Mouse (Mus musculus) T-helper 1 cell (primary cell): ENCODE measurements at regions not wholly inside any gene's neighbourhood (a gene's known extent, or its start where the extent isn't known, plus 50 kb on each side); places are given as distances from the start of the nearest gene placed in this dataset.

Source experiments
- in situ Hi-C: fragments of 300-600 bp; cut with MboI, MseI; formaldehyde crosslinking; loops from one replicate; pipeline ENCODE4 v1.15.1; 2025; ENCODE audit warnings: high pct_unique_total_duplicates

DNA sequence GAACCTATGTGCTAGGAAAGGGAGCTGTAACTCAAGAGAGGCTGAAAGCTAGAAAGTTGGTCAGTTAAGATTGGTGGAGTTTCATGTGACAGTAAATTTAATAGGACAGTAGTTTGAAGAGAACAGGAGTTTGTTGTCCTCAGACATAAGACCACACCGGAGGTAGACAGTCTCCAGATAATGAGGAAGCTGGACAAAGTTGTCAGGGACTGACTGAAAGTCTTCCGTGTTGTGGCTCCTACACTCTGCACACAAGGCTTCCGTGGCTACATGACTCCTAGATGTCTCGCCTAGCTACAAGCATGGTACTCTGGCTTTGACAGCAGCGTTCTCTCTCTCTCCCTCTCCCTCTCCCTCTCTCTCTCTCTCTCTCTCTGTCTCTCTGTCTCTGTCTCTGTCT is 171.9 kb upstream of the Rreb1 start:
- in situ Hi-C loops, result no loop called here

GRCm38 (mm10) chr13:37609085-37609484 is 169.1 kb upstream of the Rreb1 start:
- in situ Hi-C loops, result no loop called here

DNA sequence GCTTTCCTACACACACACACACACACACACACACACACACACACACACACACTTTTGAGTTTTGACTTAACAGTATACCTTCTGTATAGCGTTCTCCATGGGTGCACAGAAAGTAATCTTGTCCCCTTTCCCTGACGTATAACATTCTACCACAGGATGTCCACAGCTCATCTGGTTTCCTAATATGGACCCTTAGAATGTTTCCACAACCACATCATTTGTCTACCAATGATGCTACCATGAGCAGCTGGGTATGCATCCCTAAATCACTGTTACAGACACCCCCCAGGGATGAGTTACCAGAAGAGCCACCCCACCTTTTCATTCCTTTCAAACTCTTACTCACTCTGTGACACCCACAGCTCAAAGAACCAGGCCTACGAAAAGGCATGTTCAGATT is 166.8 kb upstream of the Rreb1 start:
- in situ Hi-C loops, result loop anchor here (5.0 kb wide), 1 partner anchor 99 kb away; no protein-coding TSS in a partner anchor

- in situ Hi-C loops, result loop anchor here (5.0 kb wide), 1 partner anchor 55 kb away; no protein-coding TSS in a partner anchor
Measured at GRCm38 (mm10) chr13:37617015-37617414, 161.2 kb upstream of the Rreb1 start.

- in situ Hi-C loops, result loop anchor here (5.0 kb wide), 2 partner anchors 58 to 78 kb away; no protein-coding TSS in a partner anchor
Measured at GRCm38 (mm10) chr13:37619841-37620725, 158.1 kb upstream of the Rreb1 start.

GRCm38 (mm10) chr13:37621319-37622050 is 156.7 kb upstream of the Rreb1 start:
- in situ Hi-C loops, result loop anchor here (5.0 kb wide), 1 partner anchor 79 kb away; no protein-coding TSS in a partner anchor

DNA sequence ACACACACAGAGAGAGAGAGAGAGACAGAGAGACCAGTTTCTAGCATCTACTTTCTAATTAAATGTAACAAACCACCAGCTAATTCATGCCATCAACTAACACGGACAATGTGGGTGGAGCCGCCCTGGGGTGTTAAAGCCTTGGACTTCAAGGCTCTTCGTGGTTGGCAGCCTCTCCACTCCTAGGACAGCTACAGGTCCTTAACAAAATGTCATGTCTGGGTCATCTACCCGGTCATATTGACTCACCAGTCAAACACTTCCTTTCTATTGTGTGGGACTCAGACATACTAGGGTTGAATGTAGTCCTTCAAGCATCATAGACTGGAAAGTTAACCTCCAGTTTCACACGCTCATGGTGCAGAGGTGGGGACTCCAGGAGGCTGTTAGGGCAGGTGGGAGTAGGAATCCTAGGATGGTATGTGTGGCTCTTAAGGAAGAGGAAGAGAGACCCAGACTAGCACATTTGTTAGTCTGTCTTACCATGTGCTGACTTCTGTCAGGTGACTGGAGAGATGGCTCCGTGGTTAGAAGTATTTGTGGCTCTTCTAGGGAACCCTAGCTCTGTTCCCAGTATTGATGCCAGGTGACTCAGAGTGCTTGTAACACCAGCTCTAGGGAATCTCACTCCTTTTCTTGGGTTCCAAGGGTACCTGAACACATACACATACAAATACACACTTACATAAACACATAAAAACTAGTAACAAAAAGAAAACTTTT is 155.7 kb upstream of the Rreb1 start:
- in situ Hi-C loops, result loop anchor here (5.0 kb wide), 1 partner anchor 80 kb away; no protein-coding TSS in a partner anchor

DNA sequence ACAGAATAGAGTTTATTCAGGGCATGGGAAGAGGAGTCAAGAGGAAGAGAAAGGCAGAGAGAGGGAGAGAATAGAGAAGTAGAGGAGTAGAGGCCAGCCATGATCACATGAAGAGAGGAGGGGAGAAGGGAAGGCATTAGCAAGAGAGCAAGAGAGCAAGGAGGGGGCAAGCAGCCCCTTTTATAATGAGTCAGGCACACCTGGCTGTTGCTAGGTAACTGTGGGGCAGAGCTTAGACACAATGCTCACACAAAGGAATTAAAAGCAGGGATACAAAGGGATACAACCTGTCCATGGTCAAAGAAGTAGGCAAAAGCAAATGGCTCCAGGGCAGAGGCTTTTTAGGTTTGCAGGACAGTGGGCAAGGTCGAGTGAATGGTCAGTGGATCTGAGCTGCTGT is 153.5 kb upstream of the Rreb1 start:
- in situ Hi-C loops, result loop anchor here (5.0 kb wide), 1 partner anchor 82 kb away; no protein-coding TSS in a partner anchor

DNA sequence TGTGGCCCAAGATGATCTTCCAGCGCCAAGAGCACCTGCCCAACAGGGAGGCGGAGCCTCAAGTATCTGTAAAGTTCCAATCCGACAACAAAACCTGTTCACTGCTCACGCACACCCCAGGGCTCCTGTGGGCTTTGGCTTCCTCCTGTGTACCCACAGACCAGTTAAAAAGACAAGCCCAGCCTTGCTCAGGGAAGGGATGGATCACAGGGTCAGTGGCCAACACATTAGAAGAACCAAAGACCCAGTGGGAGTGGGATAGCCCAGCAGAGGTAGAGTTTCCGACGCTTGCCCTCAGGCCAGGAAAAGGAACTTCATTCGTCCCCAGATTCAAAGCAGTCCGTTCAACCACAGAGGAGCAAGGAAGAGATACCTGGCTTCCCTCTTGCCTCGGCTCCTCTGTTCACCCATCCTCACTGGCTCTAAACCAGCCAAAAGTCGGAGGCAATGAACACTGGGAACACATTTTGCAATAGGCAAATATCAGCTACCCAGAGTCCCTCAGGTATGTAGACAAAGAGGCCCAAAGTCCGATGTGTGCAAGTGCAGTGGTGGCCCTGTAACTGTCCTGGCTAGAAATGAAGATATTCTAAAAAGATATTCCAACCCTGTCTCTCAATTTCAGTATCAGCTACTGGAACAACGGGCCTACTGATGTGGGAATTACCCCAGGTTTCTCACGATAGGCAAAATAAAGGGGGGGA is 152.5 kb upstream of the Rreb1 start:
- in situ Hi-C loops, result no loop called here

- in situ Hi-C loops, result no loop called here
Measured at GRCm38 (mm10) chr13:37628391-37629270, 149.6 kb upstream of the Rreb1 start.

- in situ Hi-C loops, result no loop called here
Measured at GRCm38 (mm10) chr13:37629271-37629899, 148.8 kb upstream of the Rreb1 start.

GRCm38 (mm10) chr13:37632835-37633440 is 145.3 kb upstream of the Rreb1 start:
- in situ Hi-C loops, result no loop called here

DNA sequence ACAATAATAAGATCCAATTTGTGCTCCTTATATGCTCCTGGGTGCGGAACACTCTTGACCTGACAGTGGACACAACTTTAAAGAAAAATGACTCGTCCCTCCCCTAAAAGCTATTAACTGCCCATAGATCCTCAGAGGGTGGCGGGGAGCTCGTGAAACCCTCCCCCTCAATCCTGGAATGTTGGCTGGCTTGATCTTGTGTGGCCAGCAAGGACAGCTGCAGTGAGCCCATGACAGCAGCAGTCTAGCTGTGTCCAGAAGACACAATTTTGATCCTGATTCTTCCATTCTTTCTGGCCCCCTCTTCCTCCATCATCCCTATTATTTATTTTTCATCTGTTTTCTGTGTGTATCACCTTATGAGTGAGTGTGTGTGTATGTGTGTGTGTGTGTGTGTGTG is 141.8 kb upstream of the Rreb1 start:
- in situ Hi-C loops, result no loop called here

GRCm38 (mm10) chr13:37637151-37637550 is 141.0 kb upstream of the Rreb1 start:
- in situ Hi-C loops, result no loop called here

DNA sequence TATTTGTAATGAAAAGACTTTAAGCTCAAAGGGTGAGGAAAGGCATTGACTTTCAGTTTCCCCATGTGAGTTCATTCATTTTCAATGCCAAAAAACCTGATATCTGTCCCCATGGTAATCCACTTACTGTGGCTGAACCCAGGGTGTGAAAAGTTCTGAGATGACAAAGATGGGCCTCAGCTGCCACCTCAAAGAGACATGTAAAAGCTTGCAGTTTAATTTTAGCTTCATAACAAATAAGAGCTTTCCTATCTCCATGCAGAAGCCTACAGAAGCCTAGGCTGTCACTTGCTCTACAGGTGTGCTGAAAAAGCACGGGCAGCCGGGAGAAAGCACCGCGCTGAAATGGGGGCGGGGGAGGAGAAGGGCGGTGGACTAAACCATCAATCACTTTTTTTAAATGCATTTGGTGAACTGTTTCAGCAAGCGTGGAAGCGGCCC is 140.1 kb upstream of the Rreb1 start:
- in situ Hi-C loops, result no loop called here

DNA sequence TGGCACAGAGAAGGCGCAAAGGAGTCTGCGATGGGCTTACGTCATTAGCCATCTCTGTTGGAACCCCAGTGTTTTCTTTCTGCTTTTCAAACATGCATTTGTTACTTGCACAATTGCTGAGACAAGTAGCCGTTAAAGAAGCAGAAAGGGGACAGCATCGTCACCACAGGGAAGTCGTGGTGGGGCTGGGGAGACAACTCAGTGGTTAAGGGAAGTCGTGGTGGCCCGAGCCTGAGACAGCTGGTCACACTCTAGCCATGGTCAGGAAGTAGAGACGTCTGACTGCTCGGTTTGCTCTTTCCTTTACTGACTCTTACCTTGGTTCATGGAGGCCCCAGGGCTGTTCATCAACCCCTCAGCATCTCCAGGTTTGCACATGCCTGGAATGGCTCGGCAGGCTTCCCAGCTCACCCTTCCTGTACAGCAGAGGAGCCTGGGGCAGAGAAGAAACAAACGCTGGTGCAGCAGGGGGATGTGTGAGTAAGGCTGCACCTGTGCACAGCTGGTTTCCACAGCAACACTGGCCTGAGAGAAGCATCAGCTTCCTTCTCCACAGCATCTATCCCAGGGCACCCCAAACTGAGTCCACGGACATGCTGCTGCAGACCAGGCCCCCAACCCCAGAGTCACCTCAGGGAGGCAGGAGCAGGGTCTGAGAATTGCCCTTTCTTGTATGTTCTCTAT is 135.6 kb upstream of the Rreb1 start:
- in situ Hi-C loops, result no loop called here

DNA sequence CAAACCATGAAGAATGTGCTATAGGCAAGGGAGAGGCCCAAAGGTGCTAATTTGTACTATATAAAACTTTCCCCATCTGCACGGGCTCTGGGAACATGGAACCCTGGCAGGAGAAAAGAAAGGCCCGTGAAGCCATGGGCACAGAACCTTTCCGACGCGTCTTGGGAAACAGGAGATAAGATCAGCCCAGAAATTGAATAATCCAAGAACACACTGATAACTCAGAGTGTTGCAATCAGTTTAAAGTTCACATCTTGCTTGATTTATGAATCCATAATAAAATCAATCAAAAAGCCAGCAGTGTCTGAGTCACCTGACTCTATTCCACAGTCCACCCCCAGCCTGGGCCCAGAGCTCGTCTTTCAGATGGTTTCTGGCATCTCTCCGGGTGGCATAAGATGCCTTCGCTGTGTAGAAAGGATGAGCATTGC is 133.4 kb upstream of the Rreb1 start:
- in situ Hi-C loops, result no loop called here

GRCm38 (mm10) chr13:37649467-37650080 is 128.6 kb upstream of the Rreb1 start:
- in situ Hi-C loops, result no loop called here
